Mouse (Mus musculus): ENCODE results near the gene Lrrc8d.

DNA sequence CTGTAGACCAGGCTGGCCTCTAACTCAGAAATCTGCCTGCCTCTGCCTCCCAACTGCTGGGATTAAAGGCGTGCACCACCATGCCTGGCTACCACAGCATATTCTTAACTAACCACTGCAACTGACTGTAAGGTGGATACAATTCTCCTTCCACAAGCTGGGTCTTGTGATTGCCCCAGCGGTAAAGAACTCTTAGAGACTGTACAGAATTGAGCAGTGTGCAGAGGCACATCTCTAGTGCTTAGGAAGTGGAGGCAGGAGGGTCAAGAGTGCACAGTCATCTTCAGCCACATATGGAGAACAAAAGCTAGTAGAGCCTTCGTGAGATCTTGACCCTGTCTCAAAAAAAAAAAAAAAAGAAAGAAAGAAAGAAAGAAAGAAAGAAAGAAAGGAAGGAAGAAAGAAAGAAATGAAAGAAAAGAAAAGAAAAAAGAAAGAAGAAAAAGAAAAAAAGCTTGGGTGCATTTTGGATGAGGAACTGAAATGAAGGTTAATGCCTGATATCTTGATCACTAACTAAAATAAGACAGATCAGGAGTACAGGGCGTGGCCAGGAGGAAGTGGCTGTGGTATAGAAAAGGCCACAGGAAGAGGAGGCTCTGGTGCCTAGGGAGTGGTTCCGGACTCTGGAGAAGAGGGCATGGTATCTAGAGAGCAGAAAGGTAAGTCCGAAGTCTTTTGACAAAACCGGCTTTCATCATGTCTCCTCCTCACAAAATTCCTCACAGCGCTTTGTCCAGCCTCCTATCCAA lies 48.9 kb upstream of the Lrrc8d start:
- no peak for TF ChIP-seq CTCF (IDR thresholded peaks at IDR 0.05; ENCODE audit: low read depth)
- TF ChIP-seq EP300 (IDR thresholded peaks at IDR 0.05; ENCODE audit: low read depth): no peak

Data from liver, postnatal 0 days (tissue).